Mouse (Mus musculus): Measurements from ENCODE around the gene Lax1.
"Not testable (repeated sequence)": the region's sequence is repeated elsewhere in the genome, so short reads cannot be mapped to it uniquely, and the experiment has no call there.

Gene Lax1

GRCm38 (mm10) chr1:133689897-133690296 is at the start of gene Lax1:
Gene Lax1, minus strand, starts transcription at chr1:133690108.
- no peak for DNase-seq (ENCODE audit: extremely low read depth, low read depth)

- no peak for DNase-seq (ENCODE audit: extremely low read depth, low read depth)
These were observed 46.8 kb upstream of the Lax1 start for GRCm38 (mm10) chr1:133736664-133737063.

GRCm38 (mm10) chr1:133735995-133736652 is 46.2 kb upstream of the Lax1 start:
- no peak for DNase-seq (ENCODE audit: extremely low read depth, low read depth)

- no peak for DNase-seq (ENCODE audit: extremely low read depth, low read depth)
These were observed 42.9 kb upstream of the Lax1 start for GRCm38 (mm10) chr1:133732814-133733213.

- no peak for DNase-seq (ENCODE audit: extremely low read depth, low read depth)
These were observed 38.4 kb upstream of the Lax1 start for GRCm38 (mm10) chr1:133728339-133728738.

GRCm38 (mm10) chr1:133720342-133720741 is 30.4 kb upstream of the Lax1 start:
- no peak for DNase-seq (ENCODE audit: extremely low read depth, low read depth)

GRCm38 (mm10) chr1:133718786-133719185 is 28.9 kb upstream of the Lax1 start:
- DNase-seq (ENCODE audit: extremely low read depth, low read depth), result no peak

- no peak for DNase-seq (ENCODE audit: extremely low read depth, low read depth)
These were observed 28.4 kb upstream of the Lax1 start for GRCm38 (mm10) chr1:133718296-133718695.

GRCm38 (mm10) chr1:133716464-133716863 is 26.6 kb upstream of the Lax1 start:
- DNase-seq (ENCODE audit: extremely low read depth, low read depth), result peak; percentile 23

- DNase-seq (ENCODE audit: extremely low read depth, low read depth), result no peak
These were observed 25.3 kb upstream of the Lax1 start for GRCm38 (mm10) chr1:133715191-133715590.

GRCm38 (mm10) chr1:133713009-133713370 is 23.1 kb upstream of the Lax1 start:
- no peak for DNase-seq (ENCODE audit: extremely low read depth, low read depth)

- no peak for DNase-seq (ENCODE audit: extremely low read depth, low read depth)
These were observed 22.5 kb upstream of the Lax1 start for GRCm38 (mm10) chr1:133712288-133713008.

GRCm38 (mm10) chr1:133711376-133711775 is 21.5 kb upstream of the Lax1 start:
- no peak for DNase-seq (ENCODE audit: extremely low read depth, low read depth)

GRCm38 (mm10) chr1:133710895-133711294 is 21.0 kb upstream of the Lax1 start:
- peak; percentile 62 for DNase-seq (ENCODE audit: extremely low read depth, low read depth)

GRCm38 (mm10) chr1:133709292-133709691 is 19.4 kb upstream of the Lax1 start:
- DNase-seq (ENCODE audit: extremely low read depth, low read depth), result no peak

GRCm38 (mm10) chr1:133701824-133702223 is 11.9 kb upstream of the Lax1 start:
- DNase-seq (ENCODE audit: extremely low read depth, low read depth), result not testable (repeated sequence)

GRCm38 (mm10) chr1:133697935-133698620 is 8.2 kb upstream of the Lax1 start:
- no peak for DNase-seq (ENCODE audit: extremely low read depth, low read depth)

- DNase-seq (ENCODE audit: extremely low read depth, low read depth), result no peak
These were observed 6.0 kb upstream of the Lax1 start for GRCm38 (mm10) chr1:133695901-133696300.

GRCm38 (mm10) chr1:133694876-133695275 is 5.0 kb upstream of the Lax1 start:
- no peak for DNase-seq (ENCODE audit: extremely low read depth, low read depth)

GRCm38 (mm10) chr1:133694301-133694700 is 4.4 kb upstream of the Lax1 start:
- DNase-seq (ENCODE audit: extremely low read depth, low read depth), result no peak

GRCm38 (mm10) chr1:133693536-133694114 is 3.7 kb upstream of the Lax1 start:
- no peak for DNase-seq (ENCODE audit: extremely low read depth, low read depth)

GRCm38 (mm10) chr1:133692195-133692594 is 2.3 kb upstream of the Lax1 start:
- DNase-seq (ENCODE audit: extremely low read depth, low read depth), result no peak
